Mouse (Mus musculus): Measurements from ENCODE around the gene Akap17b.
"Not testable (repeated sequence)": the region's sequence is repeated elsewhere in the genome, so short reads cannot be mapped to it uniquely, and the experiment has no call there.

Akap17b gene

DNA sequence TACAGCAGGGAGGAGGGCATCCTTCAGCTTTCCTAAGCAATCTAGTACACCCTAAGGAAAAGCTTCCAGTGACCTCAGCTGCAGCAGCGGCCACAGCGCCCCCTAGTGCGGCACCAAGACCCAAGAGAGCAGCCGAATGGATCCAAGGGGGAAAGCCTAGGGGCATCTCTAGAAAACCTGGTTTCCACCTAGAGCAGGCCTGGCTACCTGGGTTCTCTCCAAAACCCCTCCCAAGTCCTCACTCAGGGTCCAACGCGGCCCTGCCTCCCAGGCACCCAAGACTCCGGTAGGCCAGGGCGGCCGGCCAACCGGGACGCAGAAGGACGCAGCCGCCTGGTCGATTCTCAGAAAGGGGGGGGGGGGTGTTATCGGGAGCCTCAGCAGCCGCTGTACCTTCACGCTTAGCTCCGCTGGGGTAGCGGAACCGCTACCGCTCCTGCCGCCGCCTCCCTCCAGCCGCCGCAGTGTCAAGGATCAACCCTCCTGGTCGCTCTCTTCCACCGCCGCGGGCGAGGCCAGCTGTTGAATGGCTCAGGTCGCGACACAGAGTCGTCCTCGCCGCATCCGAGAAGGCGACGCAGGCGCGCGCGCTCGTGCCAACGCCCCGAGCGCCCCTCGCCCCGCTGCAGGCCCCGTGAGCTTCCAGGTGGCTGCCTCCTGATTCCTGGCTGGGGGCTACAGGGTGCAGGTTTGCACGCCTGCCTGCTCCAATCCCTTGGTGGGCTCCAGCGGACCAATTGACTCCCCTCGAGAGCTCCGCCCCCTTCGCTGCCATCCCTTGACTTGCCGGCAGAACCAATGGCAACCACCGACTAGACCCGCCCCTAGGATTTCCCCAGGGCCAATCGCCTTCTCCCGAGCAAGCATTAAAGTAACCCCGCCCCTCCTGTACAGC, at the start of gene Akap17b:
TSS of gene Akap17b (minus strand) at position 739 of the 895 bp plus-strand sequence.
- peak; percentile 75 for DNase-seq

- no peak for DNase-seq
Observed at GRCm38 (mm10) chrX:36691365-36691764, 46.2 kb upstream of the Akap17b start.

- DNase-seq, result no peak
Observed at GRCm38 (mm10) chrX:36689655-36690054, 44.5 kb upstream of the Akap17b start.

DNA sequence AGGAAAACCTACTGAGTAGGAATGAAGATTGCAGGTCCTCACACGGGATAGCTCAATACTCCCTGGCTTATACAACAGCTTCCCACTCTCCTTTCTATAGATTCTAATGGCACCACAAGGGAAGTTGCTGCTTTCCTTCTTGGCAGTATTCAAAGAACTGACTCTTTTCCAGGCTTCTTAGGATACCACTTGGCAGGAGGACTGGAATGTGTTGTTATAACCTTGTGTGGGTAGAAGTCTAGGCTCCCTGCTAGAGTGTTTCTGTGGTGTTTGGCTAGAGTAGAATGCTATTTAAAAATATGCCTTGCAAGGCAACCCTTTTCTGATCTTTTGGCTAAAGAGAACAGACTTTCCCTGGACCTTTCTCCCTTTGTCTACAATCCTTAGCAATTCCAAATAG, 31.6 kb upstream of the Akap17b start:
- no peak for DNase-seq

DNA sequence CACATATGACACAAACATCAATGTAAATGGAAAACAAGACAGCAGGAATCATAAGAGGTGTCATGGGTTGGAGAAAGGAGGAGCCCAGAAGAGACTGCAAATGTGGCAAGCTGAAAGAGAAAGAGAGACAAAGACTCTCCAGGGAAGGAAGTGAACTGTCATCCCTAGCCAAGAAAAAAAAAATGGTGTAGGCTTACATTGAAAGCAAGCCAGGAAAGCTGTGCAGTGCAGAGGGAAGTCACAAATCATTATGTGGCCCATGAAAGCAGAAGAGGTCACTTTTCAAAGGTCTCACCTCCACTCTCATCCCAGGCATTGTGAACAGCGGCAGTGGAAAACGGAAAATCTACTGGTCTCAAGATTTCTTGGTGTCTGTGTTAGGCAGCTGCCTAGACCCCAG, 27.5 kb upstream of the Akap17b start:
- DNase-seq, result no peak

GRCm38 (mm10) chrX:36640046-36640445, 5.1 kb downstream of the Akap17b start:
- peak; percentile 1 for DNase-seq

GRCm38 (mm10) chrX:36630771-36631170, 14.4 kb downstream of the Akap17b start:
- no peak for DNase-seq

- no peak for DNase-seq
Observed at GRCm38 (mm10) chrX:36628102-36628501, 17.1 kb downstream of the Akap17b start.

DNA sequence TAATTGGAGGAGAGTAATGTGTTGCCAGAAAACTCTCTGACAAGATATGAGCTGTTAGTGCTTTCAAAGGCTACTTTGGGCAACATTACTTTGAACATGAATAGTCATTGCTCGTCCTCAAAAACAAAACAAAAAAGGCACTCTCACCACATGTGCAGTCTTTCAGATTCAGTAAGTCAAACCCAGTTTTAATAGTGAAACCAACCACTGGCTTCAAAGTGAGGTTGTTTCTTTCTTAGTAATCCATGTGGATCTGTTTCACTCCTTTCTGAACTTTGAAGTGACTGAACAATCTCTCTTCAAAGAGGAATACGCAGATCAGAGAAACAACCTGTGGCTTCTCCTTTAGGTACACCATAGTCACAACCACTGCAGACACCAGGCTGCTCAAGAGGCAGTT, 36.1 kb downstream of the Akap17b start:
- no peak for DNase-seq

- no peak for DNase-seq
Observed at GRCm38 (mm10) chrX:36604040-36604439, 41.2 kb downstream of the Akap17b start.

- DNase-seq, result no peak
Observed at GRCm38 (mm10) chrX:36602926-36603325, 42.3 kb downstream of the Akap17b start.

DNA sequence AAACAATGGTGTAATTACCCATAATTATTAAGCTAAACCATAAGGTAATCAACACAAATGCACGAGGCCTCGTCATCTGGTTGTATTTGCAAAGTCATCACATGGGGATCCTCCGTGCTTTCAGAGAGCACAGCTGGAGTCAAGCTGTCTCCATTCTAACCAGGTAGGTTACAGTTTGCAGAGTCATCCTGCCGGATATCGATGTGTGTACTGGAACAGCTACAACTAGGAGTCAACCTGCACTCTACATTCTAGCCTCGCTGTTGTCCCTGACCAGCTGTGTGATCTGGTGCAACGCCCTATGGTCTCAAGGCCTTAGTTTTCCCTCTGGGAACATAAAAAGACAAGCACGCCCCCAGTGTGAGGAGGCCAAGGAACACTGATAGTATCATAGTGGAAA, 45.1 kb downstream of the Akap17b start:
- DNase-seq, result no peak

DNA sequence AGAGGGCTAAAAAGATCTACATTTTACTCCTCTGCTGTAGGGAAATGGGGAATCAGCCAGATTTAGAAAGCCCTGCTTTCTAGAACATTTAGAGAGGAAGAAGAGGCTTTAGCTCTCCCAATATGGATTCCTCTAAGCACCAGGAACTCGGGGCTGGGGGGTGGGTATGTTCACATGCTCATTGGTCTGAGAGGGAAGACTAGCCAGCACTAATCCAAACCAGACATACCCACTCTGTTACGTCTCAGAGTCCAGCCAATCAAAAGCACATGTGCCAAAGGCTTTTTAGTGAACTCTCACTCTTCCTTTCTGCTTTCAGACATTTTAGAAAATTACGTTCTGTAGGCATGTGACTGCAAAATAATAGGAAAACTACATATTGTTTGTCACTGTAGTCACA, 45.5 kb downstream of the Akap17b start:
- DNase-seq, result no peak

GRCm38 (mm10) chrX:36598861-36599344, 46.3 kb downstream of the Akap17b start:
- peak; percentile 11 for DNase-seq

DNA sequence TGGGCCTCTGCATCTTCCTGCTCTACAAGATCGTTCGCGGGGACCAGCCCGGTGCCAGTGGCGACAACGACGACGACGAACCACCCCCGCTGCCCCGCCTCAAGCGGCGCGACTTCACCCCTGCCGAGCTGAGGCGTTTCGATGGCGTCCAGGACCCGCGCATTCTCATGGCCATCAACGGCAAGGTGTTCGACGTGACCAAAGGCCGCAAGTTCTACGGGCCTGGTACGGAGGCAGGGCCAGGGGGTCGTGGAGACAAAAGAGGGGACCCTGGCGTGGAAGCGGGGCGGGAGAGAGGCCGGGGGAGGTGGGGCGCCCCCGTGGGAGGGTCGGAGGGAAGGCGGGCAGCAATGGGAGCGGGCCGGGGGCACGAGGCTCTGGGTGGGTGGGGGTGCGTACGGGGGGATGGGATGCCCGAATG, 46.8 kb downstream of the Akap17b start:
- DNase-seq, result no peak

GRCm38 (mm10) chrX:36597707-36598389, 47.3 kb downstream of the Akap17b start, which contains the start of gene Pgrmc1:
TSS of gene Pgrmc1 (plus strand) at chrX:36598206.
- peak; percentile 84 for DNase-seq

DNA sequence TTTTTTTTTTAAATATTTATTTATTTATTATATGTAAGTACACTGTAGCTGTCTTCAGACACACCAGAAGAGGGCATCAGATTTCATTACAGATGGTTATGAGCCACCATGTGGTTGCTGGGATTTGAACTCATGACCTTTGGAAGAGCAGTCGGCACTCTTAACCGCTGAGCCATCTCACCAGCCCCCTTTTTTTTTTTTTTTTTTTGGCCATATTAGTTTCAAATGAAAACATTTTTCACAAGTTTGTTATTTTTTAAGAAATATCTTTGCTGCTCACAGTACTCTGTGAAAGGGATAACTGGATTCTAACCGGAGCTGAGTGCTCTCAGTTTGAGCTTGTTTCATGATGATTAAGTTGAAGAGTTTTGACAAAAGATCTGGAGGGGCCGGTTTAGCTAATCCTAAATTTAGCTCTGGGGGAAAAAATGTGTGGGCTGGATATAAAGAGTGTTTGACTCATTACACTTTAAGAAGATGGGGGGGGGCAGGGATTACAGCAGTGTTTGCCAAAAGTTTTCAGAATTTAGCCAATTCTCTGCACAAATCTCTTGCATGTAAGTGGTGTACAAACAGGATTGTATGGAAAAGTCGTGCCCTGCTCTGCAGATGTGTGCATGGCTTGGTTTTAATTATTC, 48.6 kb downstream of the Akap17b start:
- not testable (repeated sequence) for DNase-seq

DNA sequence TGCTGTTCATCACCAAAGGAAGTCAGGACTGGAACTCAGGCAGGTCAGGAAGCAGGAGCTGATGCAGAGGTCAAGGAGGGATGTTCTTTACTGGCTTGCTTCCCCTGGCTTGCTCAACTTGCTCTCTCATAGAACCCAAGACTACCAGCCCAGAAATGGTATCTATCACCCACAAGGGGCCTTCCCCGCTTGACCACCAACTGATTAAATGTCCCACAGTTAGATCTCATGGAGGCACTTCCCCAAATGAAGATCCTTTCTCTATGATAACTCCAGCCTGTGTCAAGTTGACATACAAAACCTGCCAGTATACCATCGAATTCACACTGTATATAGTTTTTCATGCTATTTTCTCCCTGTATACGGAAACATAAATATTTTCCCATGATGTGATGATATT, 49.9 kb downstream of the Akap17b start:
- no peak for DNase-seq

DNA sequence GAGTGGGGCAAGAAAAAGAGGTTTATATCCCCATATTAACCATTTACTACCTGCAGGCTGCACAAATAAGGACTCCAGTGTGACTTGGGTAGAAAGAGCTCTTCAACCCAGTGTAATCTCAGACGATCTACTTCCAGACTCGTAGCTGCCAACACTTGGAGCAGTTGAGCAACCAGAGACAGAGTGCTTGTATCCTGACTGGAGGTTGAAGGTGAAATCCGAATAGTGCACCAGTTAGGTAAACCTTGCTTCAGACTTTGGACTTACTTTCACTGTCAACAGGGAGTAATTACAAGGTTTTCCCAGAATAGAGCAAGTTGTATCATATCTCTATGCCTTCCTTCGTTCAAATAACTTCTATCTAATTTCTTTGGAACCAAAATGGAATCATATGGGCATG, 53.7 kb downstream of the Akap17b start:
- DNase-seq, result no peak

DNA sequence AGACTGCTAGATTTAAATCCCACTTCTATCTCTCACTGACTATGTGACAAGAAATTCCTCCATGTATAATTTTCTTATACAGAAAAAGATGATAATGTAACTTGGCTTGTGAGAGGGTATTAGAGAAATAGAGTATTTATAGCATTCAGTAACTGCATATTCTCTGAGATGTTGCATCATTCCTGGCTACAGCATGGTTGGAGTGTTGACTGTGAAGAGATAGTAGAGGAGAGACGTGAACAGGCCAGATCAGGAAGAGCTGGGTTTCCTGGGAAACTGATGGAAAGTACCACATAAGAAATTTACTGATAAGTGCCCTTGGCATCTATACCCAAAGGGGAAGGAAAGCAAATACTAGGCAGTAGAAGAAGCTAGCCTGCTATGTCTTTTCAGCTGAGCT, 54.1 kb downstream of the Akap17b start:
- no peak for DNase-seq

DNA sequence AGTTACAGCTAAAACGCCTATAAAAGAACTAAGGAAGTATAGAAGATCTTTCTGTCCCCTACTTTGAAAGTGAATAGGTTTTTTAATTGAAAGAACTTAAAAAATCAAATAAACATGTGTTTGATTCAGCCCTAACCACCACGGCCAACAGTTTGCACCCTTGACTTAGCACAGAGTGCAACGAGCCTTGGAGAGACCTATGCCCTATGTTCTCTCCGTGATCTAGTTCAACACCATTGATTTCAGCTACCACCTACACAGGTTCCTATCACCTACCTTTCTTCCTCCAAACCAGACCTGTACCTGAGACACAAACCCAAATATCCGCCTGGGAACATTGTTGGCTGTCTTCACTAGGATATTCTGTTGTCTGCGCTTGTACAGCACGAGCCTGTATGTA, 54.9 kb downstream of the Akap17b start:
- DNase-seq, result no peak

DNA sequence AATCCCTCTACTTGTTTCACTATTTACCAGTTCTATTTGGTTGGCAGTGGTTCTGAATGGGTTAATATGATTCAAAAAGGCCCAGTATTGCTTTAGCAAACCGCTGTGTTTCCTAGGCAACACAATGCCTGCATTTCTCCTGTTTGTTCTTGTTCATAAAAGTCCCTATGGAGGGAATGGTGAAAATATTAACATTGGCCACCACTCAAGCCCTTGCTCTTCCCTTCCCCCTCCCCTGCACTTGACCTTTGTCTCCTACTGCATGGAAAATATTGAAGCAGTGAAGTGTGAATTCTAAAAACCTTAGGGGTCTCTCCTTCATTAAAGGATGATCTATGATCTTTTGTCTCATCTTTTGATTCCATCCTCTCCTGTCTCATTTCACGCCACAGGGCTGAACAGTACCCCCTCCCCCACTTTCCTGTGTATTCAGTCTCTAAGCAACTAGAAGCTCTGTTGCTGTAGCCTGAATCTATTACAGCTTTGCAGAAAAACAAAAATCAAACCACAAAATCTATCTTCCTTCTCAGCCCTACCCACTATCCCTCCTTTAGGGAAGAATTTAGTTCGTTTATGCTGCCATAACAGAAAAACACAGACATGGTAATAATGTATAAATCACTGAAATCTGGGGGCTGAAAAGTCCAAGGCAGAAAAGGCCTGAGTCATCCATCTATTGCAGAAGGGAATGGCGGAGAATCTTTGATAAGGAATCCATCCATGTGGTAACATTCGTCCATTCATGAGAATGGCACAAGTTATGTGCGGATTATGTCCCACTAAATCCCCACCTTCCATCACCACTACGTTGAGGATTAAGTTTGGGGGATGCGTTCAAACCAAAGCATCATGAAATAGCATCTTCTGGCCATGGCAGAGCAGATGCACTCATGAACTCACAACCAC, 57.6 kb downstream of the Akap17b start:
- DNase-seq, result no peak
